Mouse (Mus musculus): ENCODE data around the gene Elovl6. TPM values are rescaled to one million over a fixed set of nuclear protein-coding genes. Genes with fewer than 3 reads are reported as not detected.

The Elovl6 gene
- polyA plus RNA-seq, 1 experiment from 2014 or later: 21.8 TPM

- no peak overlapping the region for H3K4me3 ChIP-seq (ENCODE audit: low read depth, low read length)
- H3K36me3 ChIP-seq (ENCODE audit: insufficient read depth): no peaks in the 10 kb centered on the region
- peaks cover 8% of the 10 kb centered on the region for H3K4me1 ChIP-seq (ENCODE audit: insufficient read depth)
- no peaks in the 10 kb centered on the region for H3K9me3 ChIP-seq (ENCODE audit: low read depth, low read length)
- H3K27ac ChIP-seq (ENCODE audit: low read depth): no peak overlapping the region
- no peak for TF ChIP-seq CTCF (IDR thresholded peaks at IDR 0.05; ENCODE audit: low read depth)
- WGBS: 96% methylated on average over 6 of the region's 6 CpGs
- ATAC-seq (ENCODE audit: insufficient read depth) (no peak), DNase-seq (no peak)
- no peak overlapping the region for H3K9ac ChIP-seq
- no peak overlapping the region for H3K4me2 ChIP-seq
- no peaks in the 10 kb centered on the region for H3K27me3 ChIP-seq (ENCODE audit: insufficient read depth, low read length)
Measured at GRCm38 (mm10) chr3:129530461-129530860, 1.7 kb upstream of the Elovl6 start.

GRCm38 (mm10) chr3:129532865-129533742 lies 949 bp downstream of the Elovl6 start:
- TF ChIP-seq CTCF (IDR thresholded peaks at IDR 0.05; ENCODE audit: low read depth): no peak
- Histone ChIP-seq H3K9ac (peak overlapping the region; percentile 97), H3K27me3 (ENCODE audit: insufficient read depth, low read length) (no peaks in the 10 kb centered on the region), H3K27ac (ENCODE audit: low read depth) (peak overlapping the region; percentile 98), H3K4me2 (peak overlapping the region; percentile 83), H3K9me3 (ENCODE audit: low read depth, low read length) (no peaks in the 10 kb centered on the region), H3K36me3 (ENCODE audit: insufficient read depth) (no peaks in the 10 kb centered on the region), H3K4me3 (ENCODE audit: low read depth, low read length) (peak overlapping the region; percentile 79), H3K4me1 (ENCODE audit: insufficient read depth) (peaks cover 15% of the 10 kb centered on the region)
- WGBS: under 1% methylated on average over 40 of the region's 40 CpGs
- ATAC-seq (ENCODE audit: insufficient read depth) (peak; percentile 22; the same call in 1 of the 2 replicates), DNase-seq (peak; percentile 59)

GRCm38 (mm10) chr3:129533743-129534530 lies 1.8 kb downstream of the Elovl6 start:
- 0% methylated on average over 62 of the region's 74 CpGs for WGBS
- H3K27ac ChIP-seq (ENCODE audit: low read depth): peak overlapping the region; percentile 98
- peak overlapping the region; percentile 83 for H3K4me2 ChIP-seq
- no peaks in the 10 kb centered on the region for H3K36me3 ChIP-seq (ENCODE audit: insufficient read depth)
- no peaks in the 10 kb centered on the region for H3K9me3 ChIP-seq (ENCODE audit: low read depth, low read length)
- ATAC-seq (ENCODE audit: insufficient read depth): peak; percentile 52
- H3K27me3 ChIP-seq (ENCODE audit: insufficient read depth, low read length): no peaks in the 10 kb centered on the region
- H3K4me1 ChIP-seq (ENCODE audit: insufficient read depth): peaks cover 15% of the 10 kb centered on the region
- H3K4me3 ChIP-seq (ENCODE audit: low read depth, low read length): peak overlapping the region; percentile 79
- no peak for TF ChIP-seq CTCF (IDR thresholded peaks at IDR 0.05; ENCODE audit: low read depth)
- peak; percentile 81 for DNase-seq
- H3K9ac ChIP-seq: peak overlapping the region; percentile 97

- ATAC-seq (ENCODE audit: insufficient read depth) (no peak), DNase-seq (no peak)
- TF ChIP-seq CTCF (IDR thresholded peaks at IDR 0.05; ENCODE audit: low read depth): no peak
- H3K27ac ChIP-seq (ENCODE audit: low read depth): peak overlapping the region; percentile 93
- H3K4me3 ChIP-seq (ENCODE audit: low read depth, low read length): peak overlapping the region; percentile 35; the same call in 1 of the 2 replicates
- no peaks in the 10 kb centered on the region for H3K27me3 ChIP-seq (ENCODE audit: insufficient read depth, low read length)
- peak overlapping the region; percentile 58 for H3K9ac ChIP-seq
- H3K9me3 ChIP-seq (ENCODE audit: low read depth, low read length): no peaks in the 10 kb centered on the region
- WGBS: 17% methylated on average over 6 of the region's 6 CpGs
- peak overlapping the region; percentile 83 for H3K4me2 ChIP-seq
- peaks cover 15% of the 10 kb centered on the region for H3K4me1 ChIP-seq (ENCODE audit: insufficient read depth)
- no peaks in the 10 kb centered on the region for H3K36me3 ChIP-seq (ENCODE audit: insufficient read depth)
Measured at GRCm38 (mm10) chr3:129535444-129535843, 3.3 kb downstream of the Elovl6 start.

- H3K4me1 ChIP-seq (ENCODE audit: insufficient read depth): peaks cover 15% of the 10 kb centered on the region
- peak overlapping the region; percentile 93 for H3K27ac ChIP-seq (ENCODE audit: low read depth)
- peak overlapping the region; percentile 35 for H3K4me3 ChIP-seq (ENCODE audit: low read depth, low read length)
- no peaks in the 10 kb centered on the region for H3K9me3 ChIP-seq (ENCODE audit: low read depth, low read length)
- no peak for TF ChIP-seq CTCF (IDR thresholded peaks at IDR 0.05; ENCODE audit: low read depth)
- H3K9ac ChIP-seq: peak overlapping the region; percentile 58
- no peaks in the 10 kb centered on the region for H3K27me3 ChIP-seq (ENCODE audit: insufficient read depth, low read length)
- ATAC-seq (ENCODE audit: insufficient read depth) (peak; percentile 90), DNase-seq (peak; percentile 99)
- peaks cover 4% of the 10 kb centered on the region; the same call in 1 of the 2 replicates for H3K36me3 ChIP-seq (ENCODE audit: insufficient read depth)
- H3K4me2 ChIP-seq: peak overlapping the region; percentile 83
- under 1% methylated on average over 11 of the region's 11 CpGs for WGBS
Measured at GRCm38 (mm10) chr3:129536109-129536508, 4.0 kb downstream of the Elovl6 start.

- WGBS: 81% methylated on average over 5 of the region's 5 CpGs
- no peak overlapping the region for H3K9ac ChIP-seq
- H3K36me3 ChIP-seq (ENCODE audit: insufficient read depth): peaks cover 16% of the 10 kb centered on the region; the same call in 1 of the 2 replicates
- peaks cover 15% of the 10 kb centered on the region for H3K4me1 ChIP-seq (ENCODE audit: insufficient read depth)
- no peak for ATAC-seq (ENCODE audit: insufficient read depth)
- H3K27me3 ChIP-seq (ENCODE audit: insufficient read depth, low read length): no peaks in the 10 kb centered on the region
- no peak for TF ChIP-seq CTCF (IDR thresholded peaks at IDR 0.05; ENCODE audit: low read depth)
- H3K9me3 ChIP-seq (ENCODE audit: low read depth, low read length): no peaks in the 10 kb centered on the region
- H3K4me3 ChIP-seq (ENCODE audit: low read depth, low read length): no peak overlapping the region
- no peak overlapping the region for H3K4me2 ChIP-seq
- no peak for DNase-seq
- H3K27ac ChIP-seq (ENCODE audit: low read depth): no peak overlapping the region
Measured at GRCm38 (mm10) chr3:129537954-129538353, 5.8 kb downstream of the Elovl6 start.

All from lung, embryonic 14.5 days (tissue).